In the genomic region with DNA sequence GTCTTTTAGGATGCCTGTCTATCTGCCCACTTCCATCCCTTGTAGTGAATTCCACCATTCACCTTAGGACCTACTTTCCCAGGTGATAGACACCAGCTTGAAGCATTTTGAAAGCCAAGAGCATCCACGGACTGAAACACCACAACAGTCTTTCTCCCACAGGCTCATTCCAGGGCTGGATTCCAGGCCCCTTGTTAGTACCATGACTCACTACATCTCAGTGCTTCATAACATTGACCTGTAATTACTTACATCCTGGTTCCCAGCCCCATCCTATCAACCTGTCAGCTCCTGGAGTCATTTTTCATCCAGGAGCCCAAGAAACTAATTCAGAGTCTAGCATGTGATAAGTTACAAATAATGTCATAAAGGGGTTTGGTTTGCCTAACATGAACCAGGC, we compare ENCODE assay signal across 14 mouse cellular contexts.
"Had no signal": no experiment of that assay in that cellular context is flagged by ENCODE, and none has a peak within 500 bp of the region (broad histone marks: within the 10 kb centered on the region; RNA-seq: fewer than 3 reads in every experiment).

No protein-coding gene starts in this region.

- H3K4me3 ChIP-seq: layer of hippocampus, adult 2 months; left cerebral cortex, adult 2 months; liver, embryonic 13.5 days; midbrain, embryonic 12.5 days; myocyte had no signal

- DNase-seq: kidney, postnatal 25 days; layer of hippocampus, postnatal 36 days; liver, embryonic 13.5 days; lung, adult 2 months; lung, postnatal 14 days; lung, postnatal 4 days; thymus, adult 18-20 months; thymus, postnatal 36 days had no signal

- H3K27ac ChIP-seq: kidney, postnatal 0 days; layer of hippocampus, adult 2 months; left cerebral cortex, adult 2 months; liver, embryonic 13.5 days; midbrain, embryonic 12.5 days had no signal

- H3K4me2 ChIP-seq: liver, embryonic 13.5 days; midbrain, embryonic 12.5 days had no signal

- H3K4me1 ChIP-seq: liver, embryonic 13.5 days; midbrain, embryonic 12.5 days had no signal

- ATAC-seq: midbrain, embryonic 16.5 days had no signal

- H3K9me3 ChIP-seq: liver, embryonic 13.5 days; midbrain, embryonic 12.5 days had no signal

- H3K36me3 ChIP-seq: liver, embryonic 13.5 days; midbrain, embryonic 12.5 days had no signal

- H3K27me3 ChIP-seq: liver, embryonic 13.5 days; midbrain, embryonic 12.5 days had no signal

- H3K9ac ChIP-seq: liver, embryonic 13.5 days; midbrain, embryonic 12.5 days had no signal
